Mouse (Mus musculus) left cerebral cortex, postnatal 4 days (tissue): ENCODE data around the gene Cd40lg. TPM values are rescaled to one million over a fixed set of nuclear protein-coding genes. Genes with fewer than 3 reads are reported as not detected.

Source experiments
- DNase-seq: peaks from one replicate; pipeline ENCODE4 v3.0.0-alpha.2; 2022
- intact Hi-C: fragments of 180-260 bp; cut with DNase I; formaldehyde crosslinking; loops from one replicate; pipeline ENCODE4 v1.15.1; 2025
- total RNA-seq, 2 experiments: library from RNA; stranded (reverse); gene quantifications; 2 replicates each; pipeline ENCODE4 v1.2.3; 2021

The Cd40lg gene
- total RNA-seq, 2 experiments from 2014 or later = not detected

GRCm38 (mm10) chrX:57260744-57261143 lies 48.8 kb downstream of the Cd40lg start:
- no peak for DNase-seq
- intact Hi-C loops = no loop called here

DNA sequence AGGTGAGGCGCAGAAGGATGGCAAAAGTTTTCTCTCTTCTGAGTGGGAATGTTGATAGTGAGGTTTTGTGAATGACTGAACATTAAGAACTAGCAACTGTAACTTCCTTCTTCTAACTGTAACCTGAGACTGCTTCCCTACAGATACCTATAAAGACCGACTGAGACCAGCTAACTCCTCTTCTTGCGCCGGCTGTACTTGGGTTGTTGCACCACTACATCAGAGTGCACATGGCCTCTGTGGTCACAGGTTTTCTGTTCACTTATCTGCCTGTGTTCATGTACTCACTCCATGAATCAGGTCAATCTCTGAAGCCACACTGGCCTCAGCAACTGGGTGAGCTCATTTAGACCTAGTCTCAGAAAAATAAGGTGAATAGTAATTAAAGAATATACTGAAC lies 51.6 kb downstream of the Cd40lg start:
- intact Hi-C loops = no loop called here
- no peak for DNase-seq

Other genes with a start within 250 kb of the Cd40lg start
- under 1 TPM; 0.26 to 0.40 TPM for gene Brs3, start 169.1 kb upstream of the Cd40lg start, total RNA-seq
- gene Htatsf1, start 158.6 kb upstream of the Cd40lg start, total RNA-seq = 10 to 100 TPM; 60.6 to 64.9 TPM
- not detected for gene Vgll1, start 124.0 kb upstream of the Cd40lg start, total RNA-seq
- 1 to 10 TPM; 5.9 to 6.4 TPM for gene Arhgef6, start 126.6 kb downstream of the Cd40lg start, total RNA-seq
- gene Rbmx, start 180.9 kb downstream of the Cd40lg start, total RNA-seq = 100 to 1,000 TPM; 133 to 137 TPM
- not detected for gene Gm364, start 197.0 kb downstream of the Cd40lg start, total RNA-seq